Mouse (Mus musculus): ENCODE results near the gene Eefsec.

Gene Eefsec

GRCm38 (mm10) chr6:88342965-88343364 is 103.4 kb downstream of the Eefsec start:
- DNase-seq (ENCODE audit: low read depth, low spot score), result no peak

- DNase-seq (ENCODE audit: low read depth, low spot score), result no peak
These were observed 105.2 kb downstream of the Eefsec start for GRCm38 (mm10) chr6:88341182-88341581.

- DNase-seq (ENCODE audit: low read depth, low spot score), result no peak
These were observed 105.6 kb downstream of the Eefsec start for GRCm38 (mm10) chr6:88340761-88341160.

DNA sequence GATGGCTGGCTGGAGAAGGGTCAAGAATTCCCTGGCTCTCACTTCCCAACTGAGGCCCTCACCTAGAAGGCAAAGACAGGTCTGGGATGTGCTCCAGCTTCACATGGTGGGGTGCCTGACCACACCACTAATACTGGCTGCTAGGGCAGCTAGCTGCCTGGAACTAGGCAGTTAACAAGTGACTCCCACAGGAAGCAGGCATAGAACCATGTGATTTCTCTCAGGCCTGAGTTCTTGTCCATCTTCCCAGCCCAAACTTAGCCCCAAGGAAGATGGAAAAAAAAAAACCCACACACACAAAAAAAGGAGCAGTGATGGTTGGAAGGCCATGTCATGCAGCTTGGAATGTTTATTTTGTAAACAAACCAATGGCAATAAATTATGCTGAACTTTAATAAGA is 117.0 kb downstream of the Eefsec start:
- DNase-seq (ENCODE audit: low read depth, low spot score), result no peak

- DNase-seq (ENCODE audit: low read depth, low spot score), result peak; percentile 39
These were observed 124.5 kb downstream of the Eefsec start for GRCm38 (mm10) chr6:88321879-88322278.

- no peak for DNase-seq (ENCODE audit: low read depth, low spot score)
These were observed 125.1 kb downstream of the Eefsec start for GRCm38 (mm10) chr6:88321253-88321652.

DNA sequence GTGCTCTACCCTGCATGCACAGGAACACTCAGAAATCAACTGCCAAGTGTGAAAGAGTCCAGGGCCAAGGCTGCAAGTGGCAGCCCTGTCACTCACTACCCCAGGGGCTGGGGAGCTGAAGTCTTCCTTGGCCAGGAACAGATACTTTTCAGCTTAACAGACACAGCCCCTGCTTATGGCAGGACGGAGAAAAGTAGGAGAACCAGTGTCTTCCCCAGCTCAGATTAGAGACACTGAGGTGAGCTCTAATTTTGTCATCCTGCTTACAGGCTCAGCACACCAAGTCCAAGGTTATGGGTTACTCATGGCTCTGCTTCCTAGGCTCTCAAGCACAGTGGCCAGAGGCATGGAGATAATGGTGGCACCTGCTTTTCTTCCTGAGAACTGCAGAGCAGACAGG is 126.6 kb downstream of the Eefsec start:
- DNase-seq (ENCODE audit: low read depth, low spot score), result no peak

DNA sequence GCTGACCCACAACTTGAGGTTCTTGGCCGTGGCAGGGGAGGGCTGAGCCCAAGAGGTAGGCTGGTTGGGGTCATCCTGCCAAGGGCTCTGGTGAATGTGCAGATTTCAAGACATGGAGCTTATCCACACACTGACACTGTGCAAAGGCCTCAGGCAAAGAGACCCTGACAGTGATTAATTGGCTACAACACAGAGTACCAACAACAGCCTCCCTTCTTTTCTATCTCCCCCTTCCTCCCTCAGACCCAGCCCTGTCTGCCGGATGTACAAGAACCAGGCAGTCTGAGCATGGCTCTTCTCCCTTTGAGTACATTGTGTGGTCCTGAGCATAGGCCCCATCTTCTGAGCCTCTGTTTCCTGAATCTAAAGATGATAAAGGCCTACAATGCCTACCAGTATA is 131.0 kb downstream of the Eefsec start:
- no peak for DNase-seq (ENCODE audit: low read depth, low spot score)

- DNase-seq (ENCODE audit: low read depth, low spot score), result no peak
These were observed 132.4 kb downstream of the Eefsec start for GRCm38 (mm10) chr6:88313937-88314336.

DNA sequence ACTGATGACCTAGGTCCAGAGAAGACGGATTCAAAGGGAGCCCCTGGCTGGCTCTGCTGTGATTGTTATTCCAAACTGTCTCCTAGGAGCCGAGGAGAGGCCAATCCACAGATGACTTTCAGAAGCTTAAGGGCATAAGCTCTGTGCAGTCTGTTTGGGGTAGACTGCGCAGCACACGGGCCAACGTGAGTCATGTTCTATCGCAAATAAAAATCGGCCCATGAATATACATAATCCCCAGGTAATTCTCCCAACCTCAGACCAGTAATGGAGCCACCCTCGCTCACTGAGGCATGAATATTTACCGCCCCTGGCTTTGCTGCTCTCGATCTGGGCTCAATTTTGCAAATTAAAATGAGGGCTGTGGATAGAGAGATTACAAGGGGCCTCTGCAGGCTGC is 134.7 kb downstream of the Eefsec start:
- no peak for DNase-seq (ENCODE audit: low read depth, low spot score)

GRCm38 (mm10) chr6:88306100-88306746 is 140.1 kb downstream of the Eefsec start:
- peak; percentile 15 for DNase-seq (ENCODE audit: low read depth, low spot score)

DNA sequence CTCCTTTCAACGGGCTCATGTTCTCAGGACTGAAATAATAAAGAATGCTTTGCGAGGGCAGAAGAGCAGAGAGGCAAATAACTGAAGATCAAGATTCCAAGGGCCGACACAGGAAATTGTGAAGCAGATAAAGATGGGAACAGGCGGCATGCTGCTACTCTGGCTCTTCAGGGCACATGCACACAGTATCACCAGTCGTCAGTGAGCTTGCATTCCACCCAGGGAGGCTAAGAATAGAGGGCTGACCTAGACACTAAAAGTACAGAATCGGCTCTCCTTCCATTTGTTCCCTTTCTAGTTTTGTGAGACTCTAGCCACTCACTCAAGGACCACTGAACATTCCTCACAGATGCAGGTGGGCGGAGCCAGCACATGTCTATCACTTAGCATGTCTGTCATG is 145.1 kb downstream of the Eefsec start:
- DNase-seq (ENCODE audit: low read depth, low spot score), result no peak

GRCm38 (mm10) chr6:88299491-88299890 is 146.8 kb downstream of the Eefsec start:
- no peak for DNase-seq (ENCODE audit: low read depth, low spot score)

GRCm38 (mm10) chr6:88292274-88292909 is 153.9 kb downstream of the Eefsec start:
- DNase-seq (ENCODE audit: low read depth, low spot score), result no peak

DNA sequence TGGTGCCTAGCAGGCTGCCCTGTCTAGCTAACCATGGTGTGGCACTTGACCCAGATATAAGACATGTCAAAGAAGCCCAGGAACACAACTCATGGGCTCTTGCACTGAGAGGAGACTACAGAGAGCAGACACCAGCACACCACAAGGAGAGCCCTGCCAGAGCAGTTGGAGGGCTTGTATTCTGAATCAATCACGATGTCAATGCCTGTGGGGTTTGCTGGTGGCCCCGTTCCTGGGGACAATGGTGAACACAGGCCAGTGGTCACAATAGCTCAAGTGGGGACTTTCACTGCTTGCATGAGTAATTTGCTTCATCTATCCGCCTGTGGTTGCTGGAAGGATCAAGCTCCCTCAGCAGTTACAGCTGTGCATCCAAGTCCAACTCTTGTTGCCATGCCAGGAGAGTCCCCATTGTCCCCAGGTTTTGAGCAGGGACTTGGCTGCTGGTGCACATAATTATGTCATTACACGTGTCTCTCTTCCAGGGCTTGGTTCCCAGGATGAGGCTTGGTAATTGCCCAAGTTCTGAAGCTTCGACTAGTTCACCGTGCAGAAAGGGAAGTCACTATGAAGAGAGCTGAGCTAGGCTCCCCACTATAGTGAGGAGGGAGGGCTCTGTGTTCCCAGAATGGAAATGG is 156.1 kb downstream of the Eefsec start:
- DNase-seq (ENCODE audit: low read depth, low spot score), result peak; percentile 82

DNA sequence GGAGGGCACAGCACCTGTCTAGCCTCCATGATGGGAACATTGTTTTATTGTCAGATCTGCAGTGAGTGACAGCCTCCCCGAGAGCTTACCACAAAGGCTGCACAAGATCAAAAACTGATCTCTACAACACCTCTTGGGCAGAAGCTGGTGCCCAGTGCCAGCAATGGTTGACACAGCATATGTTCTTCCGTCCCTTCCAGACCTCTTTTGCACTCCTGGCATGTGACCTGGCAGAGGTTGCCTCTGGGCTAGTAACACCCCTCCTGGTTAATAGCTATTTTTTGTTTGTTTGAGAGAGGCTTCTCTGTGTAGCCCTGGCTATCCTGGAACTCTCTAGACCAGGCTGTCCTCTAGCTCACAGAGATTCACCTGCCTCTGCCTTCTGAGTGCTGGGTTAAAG is 168.2 kb downstream of the Eefsec start:
- peak; percentile 73 for DNase-seq (ENCODE audit: low read depth, low spot score)

DNA sequence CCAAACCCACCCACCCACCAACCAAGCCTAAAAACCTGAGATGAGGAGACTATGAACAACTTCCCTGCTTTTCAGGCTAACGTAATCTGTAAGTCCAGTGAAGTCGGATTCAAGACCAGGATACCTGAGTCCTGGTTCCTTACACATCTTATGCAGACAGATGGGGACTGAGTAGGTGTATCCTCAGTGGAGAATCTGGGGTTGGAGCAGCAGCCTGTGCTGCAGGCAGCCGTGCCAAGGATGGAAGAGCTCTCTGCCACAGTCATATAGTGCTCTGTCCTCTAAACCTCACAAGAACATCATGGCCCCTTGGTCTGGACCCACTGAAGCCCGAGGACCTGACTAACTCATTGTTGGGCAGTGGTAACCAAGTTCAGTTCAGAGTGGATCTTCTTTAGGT is 169.1 kb downstream of the Eefsec start:
- peak; percentile 50 for DNase-seq (ENCODE audit: low read depth, low spot score)

GRCm38 (mm10) chr6:88276221-88276620 is 170.1 kb downstream of the Eefsec start:
- DNase-seq (ENCODE audit: low read depth, low spot score), result peak; percentile 80

DNA sequence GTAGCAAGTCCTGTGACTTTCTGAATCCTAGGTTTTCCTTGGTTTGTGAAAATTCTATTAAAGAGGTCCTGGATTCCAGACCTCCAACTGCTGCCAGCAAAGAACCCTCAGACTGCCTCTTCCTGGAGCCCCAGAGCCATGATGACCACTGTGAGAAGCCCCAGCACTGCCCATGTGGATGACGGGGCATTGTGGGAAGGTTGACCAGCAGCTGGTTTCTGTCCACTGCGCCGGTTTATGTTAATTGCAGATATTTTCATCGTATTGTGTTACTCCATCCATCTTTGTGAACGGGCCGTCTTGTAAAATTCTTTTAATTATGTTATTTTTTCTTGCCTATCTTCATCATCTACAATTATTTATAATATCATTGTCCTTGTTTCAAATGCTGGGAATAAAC is 171.7 kb downstream of the Eefsec start:
- DNase-seq (ENCODE audit: low read depth, low spot score), result no peak

DNA sequence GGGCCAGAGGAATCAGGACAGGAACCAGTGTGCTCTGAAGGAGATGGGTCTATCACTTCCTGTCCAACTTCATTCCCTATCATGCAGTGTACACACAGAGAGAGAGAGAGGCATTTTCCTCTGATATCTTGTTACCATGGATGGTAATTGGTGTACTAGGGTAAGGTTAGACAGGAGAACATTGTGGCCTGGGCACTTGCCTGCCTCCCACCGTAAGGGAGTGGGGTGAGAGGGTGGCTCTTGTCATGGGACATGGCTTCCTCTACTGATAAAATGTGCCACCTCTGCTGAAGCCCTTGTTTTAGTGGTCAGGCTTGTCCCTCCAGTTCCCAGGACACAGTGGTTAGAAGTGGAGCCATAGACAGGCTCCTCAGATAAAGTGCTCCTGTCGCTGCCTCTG is 178.4 kb downstream of the Eefsec start:
- no peak for DNase-seq (ENCODE audit: low read depth, low spot score)

DNA sequence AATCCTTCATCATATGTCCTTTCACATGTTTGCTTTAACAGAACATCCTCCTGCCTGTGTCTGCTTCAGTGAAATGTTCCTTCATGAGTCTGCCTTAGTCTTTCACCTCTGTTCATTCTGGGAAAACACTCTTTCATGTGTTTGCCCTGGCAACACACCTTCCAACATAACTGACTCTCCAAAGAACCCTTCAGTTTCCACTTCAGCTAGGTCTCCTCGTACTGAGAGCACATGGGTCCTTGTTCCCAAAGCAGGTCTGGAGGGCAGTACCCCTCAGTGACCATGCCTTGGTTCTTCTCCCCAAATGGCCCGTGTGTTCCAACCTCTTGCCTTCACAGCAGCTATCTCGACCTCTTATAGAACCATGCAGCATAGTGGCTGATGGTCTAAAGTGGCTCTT is 179.3 kb downstream of the Eefsec start:
- no peak for DNase-seq (ENCODE audit: low read depth, low spot score)

GRCm38 (mm10) chr6:88266055-88266454 is 180.3 kb downstream of the Eefsec start:
- no peak for DNase-seq (ENCODE audit: low read depth, low spot score)

DNA sequence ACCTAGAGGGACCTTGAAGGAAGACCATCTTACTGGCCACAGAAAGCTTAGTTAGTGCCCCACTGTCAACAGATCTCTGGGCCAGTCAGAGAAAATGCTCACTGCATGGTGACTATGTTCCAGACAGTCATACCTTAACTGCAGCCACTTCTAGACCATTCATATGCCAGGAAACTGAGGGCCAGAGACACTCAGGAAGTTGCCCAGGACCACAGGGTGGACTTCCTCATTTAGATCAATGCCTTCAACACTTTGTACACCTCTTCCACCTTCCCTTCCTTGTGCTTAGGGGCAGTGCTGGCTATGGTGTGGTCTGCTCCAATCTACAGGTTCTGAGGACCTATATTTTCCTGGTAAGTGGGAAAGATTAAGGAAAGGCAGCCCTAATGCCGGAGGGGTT is 181.0 kb downstream of the Eefsec start:
- no peak for DNase-seq (ENCODE audit: low read depth, low spot score)

All from brain, adult 2 months (tissue).